Mouse (Mus musculus) stomach, postnatal 0 days (tissue): ENCODE measurements around the gene Atp8b4.

ENCODE experiments used
- CTCF ChIP-seq: IDR thresholded peaks from 2 replicates; pipeline ENCODE4 v1.5.1; 2016; ENCODE audit warnings: antibody characterized with exemption, low read depth, mild to moderate bottlenecking, moderate library complexity
- EP300 ChIP-seq: optimal IDR thresholded peaks from 2 replicates; pipeline ENCODE3; 2016; ENCODE audit warnings: antibody characterized with exemption

- TF ChIP-seq CTCF (no peak), EP300 (no peak)
Observed at GRCm38 (mm10) chr2:126316942-126317341, 183.5 kb downstream of the Atp8b4 start.
